Mouse (Mus musculus): Measurements from ENCODE around the gene Atg101. TPM values are rescaled to one million over a fixed set of nuclear protein-coding genes. Genes with fewer than 3 reads are reported as not detected.

Gene Atg101
- polyA plus RNA-seq, 1 experiment from 2014 or later = 77.2 TPM

- no peaks in the 10 kb centered on the region for H3K4me1 ChIP-seq
- no peaks in the 10 kb centered on the region for H3K9me3 ChIP-seq (replicated peaks)
- H3K27ac ChIP-seq (replicated peaks) = no peak overlapping the region
- H3K4me2 ChIP-seq = no peak overlapping the region
- ATAC-seq (ENCODE audit: low FRiP score) = no peak
- no peaks in the 10 kb centered on the region for H3K27me3 ChIP-seq (replicated peaks)
- no peaks in the 10 kb centered on the region for H3K36me3 ChIP-seq
- no peak overlapping the region for H3K9ac ChIP-seq (replicated peaks)
- WGBS = 72% methylated on average over 13 of the region's 13 CpGs
- H3K4me3 ChIP-seq (replicated peaks) = no peak overlapping the region
Observed at GRCm38 (mm10) chr15:101308440-101309348, 24.6 kb downstream of the Atg101 start.

DNA sequence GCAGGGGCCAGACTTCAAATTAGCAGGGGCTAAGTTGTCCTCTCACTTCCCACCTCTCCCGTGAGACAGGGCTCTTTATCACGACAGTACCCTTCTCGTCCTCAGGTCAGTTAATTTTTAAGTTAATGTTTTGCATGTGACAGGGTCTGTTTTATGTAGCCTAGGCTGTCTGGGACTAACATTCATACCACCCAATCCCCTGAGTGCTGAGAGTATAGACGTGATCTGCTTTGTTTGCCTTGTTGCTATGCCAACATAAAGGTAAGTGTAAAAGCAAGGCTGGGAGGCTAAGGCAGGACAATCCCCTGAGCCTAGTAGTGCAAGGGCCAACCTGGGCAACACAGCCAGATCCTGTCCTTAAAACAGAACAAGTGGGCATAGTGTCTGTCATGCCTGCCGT is 25.4 kb downstream of the Atg101 start:
- Histone ChIP-seq H3K4me3 (replicated peaks) (no peak overlapping the region), H3K27me3 (replicated peaks) (no peaks in the 10 kb centered on the region), H3K36me3 (no peaks in the 10 kb centered on the region), H3K9me3 (replicated peaks) (no peaks in the 10 kb centered on the region), H3K27ac (replicated peaks) (no peak overlapping the region), H3K9ac (replicated peaks) (no peak overlapping the region), H3K4me1 (no peaks in the 10 kb centered on the region), H3K4me2 (no peak overlapping the region)
- no peak for ATAC-seq (ENCODE audit: low FRiP score)
- 58% methylated on average over 5 of the region's 5 CpGs for WGBS

DNA sequence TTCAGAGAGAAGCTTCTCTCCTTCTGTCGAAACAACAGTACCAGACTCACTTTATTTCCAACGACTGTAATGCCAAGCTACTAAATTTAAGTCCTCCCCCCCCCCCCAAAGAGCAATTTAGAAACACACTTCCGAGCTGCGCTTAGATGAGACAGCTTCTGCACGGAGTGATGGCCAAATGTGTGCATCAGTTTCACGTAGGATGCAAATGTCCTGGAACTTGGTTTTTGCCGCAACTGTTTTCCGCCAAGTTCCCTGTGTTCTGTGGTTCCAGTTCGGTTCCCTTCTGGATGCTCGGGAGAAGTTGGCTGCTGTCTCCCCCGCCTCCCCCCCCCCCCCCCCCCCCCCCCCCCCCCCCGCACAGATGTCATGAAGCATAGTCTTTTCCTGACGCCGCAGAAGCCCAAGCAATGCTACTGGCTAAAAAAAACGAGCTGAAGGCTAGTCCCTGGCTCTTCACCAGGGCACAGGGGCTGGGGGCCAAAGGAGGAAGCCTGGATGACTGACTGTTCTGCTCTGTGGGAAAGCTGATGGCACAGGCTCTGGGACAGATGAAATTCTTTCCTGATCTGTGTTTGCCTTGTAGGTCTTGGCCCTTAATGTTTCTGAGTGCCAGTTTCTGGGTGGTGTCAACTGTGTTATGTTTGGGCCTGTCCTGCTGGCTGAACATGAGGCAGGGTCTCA is 27.2 kb downstream of the Atg101 start:
- no peaks in the 10 kb centered on the region for H3K27me3 ChIP-seq (replicated peaks)
- H3K4me1 ChIP-seq = peaks cover 8% of the 10 kb centered on the region
- no peak overlapping the region for H3K27ac ChIP-seq (replicated peaks)
- H3K9ac ChIP-seq (replicated peaks) = no peak overlapping the region
- ATAC-seq (ENCODE audit: low FRiP score) = no peak
- H3K9me3 ChIP-seq (replicated peaks) = no peaks in the 10 kb centered on the region
- H3K4me3 ChIP-seq (replicated peaks) = no peak overlapping the region
- 61% methylated on average over 13 of the region's 15 CpGs for WGBS
- H3K36me3 ChIP-seq = no peaks in the 10 kb centered on the region
- H3K4me2 ChIP-seq = no peak overlapping the region

GRCm38 (mm10) chr15:101312006-101312405 is 27.9 kb downstream of the Atg101 start:
- Histone ChIP-seq H3K36me3 (no peaks in the 10 kb centered on the region), H3K9ac (replicated peaks) (no peak overlapping the region), H3K4me2 (no peak overlapping the region), H3K4me1 (peaks cover 10% of the 10 kb centered on the region), H3K27me3 (replicated peaks) (no peaks in the 10 kb centered on the region), H3K9me3 (replicated peaks) (no peaks in the 10 kb centered on the region), H3K27ac (replicated peaks) (no peak overlapping the region), H3K4me3 (replicated peaks) (no peak overlapping the region)
- no peak for ATAC-seq (ENCODE audit: low FRiP score)
- WGBS = 82% methylated on average over 6 of the region's 6 CpGs

DNA sequence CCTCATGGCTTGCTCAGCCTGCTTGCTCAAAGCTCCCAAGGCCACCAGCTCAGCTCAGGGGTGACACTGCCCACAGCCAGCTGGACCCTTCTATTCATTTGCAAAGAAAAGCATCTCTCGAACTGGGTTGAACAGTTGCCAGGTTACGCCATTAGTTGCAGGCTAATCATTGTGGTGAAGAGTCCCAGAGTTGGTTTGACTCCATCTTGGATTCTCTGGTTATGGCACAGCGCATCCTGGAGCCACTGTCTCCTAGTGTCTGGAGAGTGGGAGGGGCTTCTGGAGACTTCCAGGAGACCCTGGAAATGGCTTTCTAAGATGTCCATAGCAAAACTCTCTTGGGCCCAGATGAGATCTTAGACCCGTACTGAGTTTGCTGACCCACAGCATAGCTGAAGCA is 31.3 kb downstream of the Atg101 start:
- peak overlapping the region; percentile 49; the same call in 1 of the 2 replicates for H3K4me2 ChIP-seq
- 75% methylated on average over 4 of the region's 4 CpGs for WGBS

DNA sequence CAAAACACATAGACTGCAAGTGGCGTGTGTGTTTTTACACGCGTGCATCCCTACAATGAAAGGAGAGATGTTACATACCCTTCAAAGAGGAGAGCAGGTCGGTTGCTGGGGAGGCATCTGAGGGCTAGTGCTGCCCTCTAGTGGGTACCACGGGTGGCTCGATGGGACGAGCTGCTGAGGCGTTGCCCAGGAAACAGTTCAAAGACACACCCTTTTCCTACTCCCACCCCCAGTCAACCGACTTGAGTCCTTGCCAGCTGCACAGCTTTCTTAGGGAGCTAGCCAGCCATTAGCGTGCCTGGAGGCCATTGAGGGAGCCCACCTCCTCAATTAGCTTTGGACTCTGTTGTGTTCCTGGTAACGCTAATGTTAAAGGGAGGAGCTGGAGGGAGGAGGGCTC is 31.8 kb downstream of the Atg101 start:
- peak overlapping the region; percentile 23 for H3K4me3 ChIP-seq (replicated peaks)

More for the DNA sequence above, 31.3 kb downstream of the Atg101 start:
- 0 out of 2 replicates have a peak, but pooled peaks have one; percentile 17 for ATAC-seq (ENCODE audit: low FRiP score)
- no peaks in the 10 kb centered on the region for H3K9me3 ChIP-seq (replicated peaks)
- peaks cover 10% of the 10 kb centered on the region for H3K4me1 ChIP-seq
- H3K27ac ChIP-seq (replicated peaks) = no peak overlapping the region
- H3K27me3 ChIP-seq (replicated peaks) = no peaks in the 10 kb centered on the region
- H3K9ac ChIP-seq (replicated peaks) = no peak overlapping the region
- no peaks in the 10 kb centered on the region for H3K36me3 ChIP-seq
- no peak overlapping the region for H3K4me3 ChIP-seq (replicated peaks)

DNA sequence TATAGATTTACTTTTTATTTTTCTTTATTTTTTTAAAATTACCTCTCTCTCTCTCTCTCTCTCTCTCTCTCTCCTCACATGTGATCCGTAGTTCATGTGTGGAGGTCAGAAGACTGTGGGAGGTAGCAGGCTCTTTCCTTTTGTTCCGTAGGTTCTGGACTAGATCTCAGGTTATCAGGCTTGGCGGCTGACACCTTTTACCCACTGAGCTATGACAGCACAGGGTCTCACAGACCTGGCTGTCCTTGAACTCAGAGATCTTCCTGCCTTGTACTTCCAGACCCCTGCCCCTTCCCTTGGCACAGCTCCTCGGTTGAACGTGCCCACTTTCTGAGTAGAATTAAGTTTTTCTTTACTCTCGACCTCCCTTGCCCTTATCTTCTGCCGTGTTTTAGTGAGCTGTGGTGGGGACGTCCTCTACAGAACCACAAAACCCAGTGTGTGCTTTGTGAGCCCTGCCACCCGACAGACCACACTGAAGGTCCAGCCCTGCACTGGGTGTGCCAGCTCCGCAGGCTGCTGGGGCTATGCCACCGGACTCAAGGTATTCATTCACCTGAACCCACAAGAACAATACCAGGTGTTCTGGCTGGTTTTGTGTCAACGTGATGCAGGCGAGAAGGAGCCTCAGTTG is 32.3 kb downstream of the Atg101 start:
- no peak; the same call in 1 of the 2 replicates for ATAC-seq (ENCODE audit: low FRiP score)
- H3K27me3 ChIP-seq (replicated peaks) = no peaks in the 10 kb centered on the region
- H3K27ac ChIP-seq (replicated peaks) = no peak overlapping the region
- no peaks in the 10 kb centered on the region for H3K36me3 ChIP-seq
- H3K9ac ChIP-seq (replicated peaks) = no peak overlapping the region
- H3K9me3 ChIP-seq (replicated peaks) = no peaks in the 10 kb centered on the region
- peak overlapping the region; percentile 23; the same call in 1 of the 2 replicates for H3K4me3 ChIP-seq (replicated peaks)
- H3K4me2 ChIP-seq = peak overlapping the region; percentile 49
- WGBS = 59% methylated on average over 13 of the region's 13 CpGs
- peaks cover 10% of the 10 kb centered on the region for H3K4me1 ChIP-seq

More for the DNA sequence above, 31.8 kb downstream of the Atg101 start:
- H3K4me2 ChIP-seq = peak overlapping the region; percentile 49
- peak; percentile 63 for ATAC-seq (ENCODE audit: low FRiP score)
- H3K36me3 ChIP-seq = no peaks in the 10 kb centered on the region
- no peaks in the 10 kb centered on the region for H3K27me3 ChIP-seq (replicated peaks)
- H3K4me1 ChIP-seq = peaks cover 10% of the 10 kb centered on the region
- H3K27ac ChIP-seq (replicated peaks) = no peak overlapping the region
- no peaks in the 10 kb centered on the region for H3K9me3 ChIP-seq (replicated peaks)
- H3K9ac ChIP-seq (replicated peaks) = no peak overlapping the region
- WGBS = 2% methylated on average over 11 of the region's 11 CpGs

GRCm38 (mm10) chr15:101316913-101317813 is 33.1 kb downstream of the Atg101 start:
- Histone ChIP-seq H3K36me3 (no peaks in the 10 kb centered on the region), H3K27me3 (replicated peaks) (no peaks in the 10 kb centered on the region), H3K9ac (replicated peaks) (no peak overlapping the region), H3K4me1 (peaks cover 10% of the 10 kb centered on the region), H3K27ac (replicated peaks) (no peak overlapping the region), H3K9me3 (replicated peaks) (no peaks in the 10 kb centered on the region), H3K4me3 (replicated peaks) (no peak overlapping the region), H3K4me2 (no peak overlapping the region)
- WGBS = 75% methylated on average over 18 of the region's 18 CpGs
- ATAC-seq (ENCODE audit: low FRiP score) = no peak

GRCm38 (mm10) chr15:101317814-101318500 is 33.9 kb downstream of the Atg101 start:
- Histone ChIP-seq H3K4me1 (peaks cover 10% of the 10 kb centered on the region), H3K9me3 (replicated peaks) (no peaks in the 10 kb centered on the region), H3K4me3 (replicated peaks) (no peak overlapping the region), H3K9ac (replicated peaks) (no peak overlapping the region), H3K27me3 (replicated peaks) (no peaks in the 10 kb centered on the region), H3K4me2 (no peak overlapping the region), H3K36me3 (no peaks in the 10 kb centered on the region), H3K27ac (replicated peaks) (no peak overlapping the region)
- no peak for ATAC-seq (ENCODE audit: low FRiP score)
- 82% methylated on average over 2 of the region's 2 CpGs for WGBS

GRCm38 (mm10) chr15:101318889-101319765 is 35.1 kb downstream of the Atg101 start:
- WGBS = 67% methylated on average over 14 of the region's 14 CpGs
- H3K9me3 ChIP-seq (replicated peaks) = no peaks in the 10 kb centered on the region
- no peaks in the 10 kb centered on the region for H3K36me3 ChIP-seq
- ATAC-seq (ENCODE audit: low FRiP score) = no peak
- H3K9ac ChIP-seq (replicated peaks) = no peak overlapping the region
- H3K4me1 ChIP-seq = peaks cover 10% of the 10 kb centered on the region
- no peak overlapping the region for H3K27ac ChIP-seq (replicated peaks)
- no peaks in the 10 kb centered on the region for H3K27me3 ChIP-seq (replicated peaks)
- H3K4me2 ChIP-seq = no peak overlapping the region
- no peak overlapping the region for H3K4me3 ChIP-seq (replicated peaks)
